Mouse (Mus musculus) heart, embryonic 12.5 days (tissue): ENCODE results near the gene Auts2. TPM values are rescaled to one million over a fixed set of nuclear protein-coding genes. Genes with fewer than 3 reads are reported as not detected.

Source experiments
- ATAC-seq: fragments of 200-750 bp; cut with Nextera tagmentation; 2 replicates; pipeline ENCODE4 v1.8.0; 2017; ENCODE audit warnings: moderate TSS enrichment, moderate library complexity; ENCODE audit not compliant: insufficient number of reproducible peaks, low FRiP score
- H3K27ac ChIP-seq: fragments of 300-500 bp; sonication (generic); 2 replicates; pipeline ENCODE4 v1.5.1; 2016; ENCODE audit warnings: mild to moderate bottlenecking, moderate library complexity; ENCODE audit not compliant: poor library complexity, severe bottlenecking
- H3K27me3 ChIP-seq: fragments of 300-500 bp; sonication (generic); replicated peaks from 2 replicates; pipeline ENCODE4 v1.6.1; 2016; ENCODE audit warnings: mild to moderate bottlenecking, moderate library complexity
- H3K36me3 ChIP-seq: fragments of 300-500 bp; sonication (generic); 2 replicates; pipeline ENCODE4 v1.6.1; 2016; ENCODE audit warnings: mild to moderate bottlenecking, moderate library complexity
- H3K4me1 ChIP-seq: fragments of 300-500 bp; sonication (generic); replicated peaks from 2 replicates; pipeline ENCODE4 v1.6.1; 2016; ENCODE audit warnings: mild to moderate bottlenecking
- H3K4me2 ChIP-seq: fragments of 300-500 bp; sonication (generic); 2 replicates; pipeline ENCODE4 v1.6.1; 2016; ENCODE audit warnings: mild to moderate bottlenecking, moderate library complexity
- H3K4me3 ChIP-seq: fragments of 300-500 bp; sonication (generic); 2 replicates; pipeline ENCODE4 v1.5.1; 2016; ENCODE audit warnings: mild to moderate bottlenecking
- H3K9ac ChIP-seq: fragments of 300-500 bp; sonication (generic); 2 replicates; pipeline ENCODE4 v1.6.1; 2016; ENCODE audit warnings: mild to moderate bottlenecking, moderate library complexity
- H3K9me3 ChIP-seq: fragments of 300-500 bp; sonication (generic); replicated peaks from 2 replicates; pipeline ENCODE4 v1.6.1; 2016; ENCODE audit warnings: mild to moderate bottlenecking, moderate library complexity
- WGBS: fragments of 180-500 bp; shearing (Covaris S2); methylation state at CpG from one replicate; pipeline ENCODE4 v1.1.7; 2016; 5-methylcytosine and 5-hydroxymethylcytosine counted together
- polyA plus RNA-seq: library from polyadenylated mRNA; unstranded; fragments of >200 nt; fragmentation: Nextera tagmentation; extraction: Ambion mirVana; gene quantifications from 2 replicates; pipeline ENCODE4 v1.2.1, GENCODE M21; 2016

The Auts2 gene
- polyA plus RNA-seq, 1 experiment from 2014 or later: 25.3 TPM

GRCm38 (mm10) chr5:131850632-131851335, 692.4 kb downstream of the Auts2 start:
- H3K27ac ChIP-seq: peak overlapping the region; percentile 10; the same call in 1 of the 2 replicates
- no peak for ATAC-seq
- H3K4me3 ChIP-seq: no peak overlapping the region
- 43% methylated on average over 8 of the region's 8 CpGs for WGBS
- H3K9ac ChIP-seq: no peak overlapping the region
- no peaks in the 10 kb centered on the region for H3K9me3 ChIP-seq
- no peak overlapping the region for H3K4me2 ChIP-seq
- H3K4me1 ChIP-seq: peaks cover 14% of the 10 kb centered on the region
- H3K36me3 ChIP-seq: no peaks in the 10 kb centered on the region
- H3K27me3 ChIP-seq: no peaks in the 10 kb centered on the region

DNA sequence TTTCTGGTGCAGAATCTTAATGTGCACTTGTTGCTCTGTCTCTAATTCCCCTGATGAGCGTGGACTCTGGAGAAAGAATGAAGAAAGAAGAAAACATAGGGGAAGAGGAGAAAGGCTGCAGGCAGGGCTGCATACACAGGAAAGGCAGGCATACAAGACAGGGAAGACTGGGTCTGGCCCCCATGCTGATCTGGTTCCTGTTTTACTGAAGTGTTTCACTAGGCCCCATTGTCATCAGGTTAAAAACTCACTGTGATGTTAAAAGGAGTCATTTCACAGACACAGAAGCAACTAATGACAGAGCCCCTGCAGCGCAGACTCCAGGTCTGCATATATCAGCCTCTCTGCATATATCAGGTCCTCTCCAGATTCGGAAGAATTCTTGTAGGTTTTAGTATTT, 693.5 kb downstream of the Auts2 start:
- no peak overlapping the region for H3K4me2 ChIP-seq
- H3K27me3 ChIP-seq: no peaks in the 10 kb centered on the region
- no peaks in the 10 kb centered on the region for H3K36me3 ChIP-seq
- H3K9me3 ChIP-seq: no peaks in the 10 kb centered on the region
- H3K9ac ChIP-seq: no peak overlapping the region
- H3K4me3 ChIP-seq: no peak overlapping the region
- WGBS: 69% methylated on average over 3 of the region's 3 CpGs
- no peak overlapping the region for H3K27ac ChIP-seq
- no peak for ATAC-seq
- peaks cover 9% of the 10 kb centered on the region for H3K4me1 ChIP-seq

DNA sequence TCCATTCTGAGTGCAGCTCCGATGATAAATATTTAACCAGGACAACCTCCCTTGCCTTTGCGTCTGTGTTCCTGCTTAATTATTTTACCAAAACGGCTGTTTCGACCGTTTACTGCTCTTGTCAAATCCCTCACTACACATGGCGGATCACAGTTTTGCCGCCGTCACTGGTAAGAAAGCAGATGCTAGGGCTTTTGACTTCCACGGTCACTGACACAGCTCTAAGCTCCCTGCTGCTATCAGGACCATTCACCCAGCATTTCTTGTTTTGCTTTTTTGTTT, 698.7 kb downstream of the Auts2 start:
- H3K4me2 ChIP-seq: no peak overlapping the region
- ATAC-seq: no peak
- no peaks in the 10 kb centered on the region for H3K27me3 ChIP-seq
- H3K4me1 ChIP-seq: no peaks in the 10 kb centered on the region
- H3K4me3 ChIP-seq: no peak overlapping the region
- no peaks in the 10 kb centered on the region for H3K36me3 ChIP-seq
- no peak overlapping the region for H3K27ac ChIP-seq
- 86% methylated on average over 9 of the region's 9 CpGs for whole genome bisulfite sequencing
- no peak overlapping the region for H3K9ac ChIP-seq
- H3K9me3 ChIP-seq: no peaks in the 10 kb centered on the region

DNA sequence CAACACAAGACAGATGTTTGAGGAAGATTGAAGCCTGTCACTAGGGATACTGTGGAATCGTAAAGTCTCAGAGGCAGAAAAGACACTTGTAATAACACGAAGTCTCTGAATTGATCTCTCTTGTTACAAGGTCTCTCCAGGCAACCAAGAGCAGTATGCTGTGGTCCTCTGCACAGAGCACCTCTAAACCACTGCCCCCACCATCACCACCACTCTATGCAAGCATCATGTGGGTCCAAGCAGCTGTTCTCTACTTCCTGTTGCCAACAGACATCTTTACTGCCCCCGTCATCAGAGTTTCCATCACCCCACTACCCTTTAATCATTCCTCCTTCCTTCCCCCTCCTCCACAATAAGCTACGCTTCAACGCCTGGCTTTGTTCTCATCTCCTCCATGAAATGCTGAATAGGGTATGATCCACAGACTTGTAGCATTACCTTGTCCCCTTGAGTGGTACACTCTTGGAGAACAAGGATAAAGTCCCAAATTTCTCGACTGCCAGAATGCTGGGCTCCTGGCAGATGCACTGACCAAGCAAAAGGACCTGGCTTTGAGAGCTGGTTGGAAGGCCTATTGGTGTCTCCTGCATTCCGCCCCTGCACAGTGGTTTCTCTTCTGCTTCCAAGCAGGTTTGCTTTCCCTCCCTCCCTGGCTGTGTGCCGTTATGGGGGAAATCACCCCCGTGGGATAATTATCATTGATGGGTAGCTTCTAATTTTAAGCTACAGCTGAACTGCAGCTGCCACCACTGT, 699.2 kb downstream of the Auts2 start:
- ATAC-seq: no peak
- H3K9ac ChIP-seq: no peak overlapping the region
- 66% methylated on average over 9 of the region's 9 CpGs for WGBS
- H3K27ac ChIP-seq: no peak overlapping the region
- H3K4me3 ChIP-seq: no peak overlapping the region
- no peaks in the 10 kb centered on the region for H3K27me3 ChIP-seq
- H3K4me1 ChIP-seq: no peaks in the 10 kb centered on the region
- H3K4me2 ChIP-seq: no peak overlapping the region
- H3K36me3 ChIP-seq: no peaks in the 10 kb centered on the region
- no peaks in the 10 kb centered on the region for H3K9me3 ChIP-seq

DNA sequence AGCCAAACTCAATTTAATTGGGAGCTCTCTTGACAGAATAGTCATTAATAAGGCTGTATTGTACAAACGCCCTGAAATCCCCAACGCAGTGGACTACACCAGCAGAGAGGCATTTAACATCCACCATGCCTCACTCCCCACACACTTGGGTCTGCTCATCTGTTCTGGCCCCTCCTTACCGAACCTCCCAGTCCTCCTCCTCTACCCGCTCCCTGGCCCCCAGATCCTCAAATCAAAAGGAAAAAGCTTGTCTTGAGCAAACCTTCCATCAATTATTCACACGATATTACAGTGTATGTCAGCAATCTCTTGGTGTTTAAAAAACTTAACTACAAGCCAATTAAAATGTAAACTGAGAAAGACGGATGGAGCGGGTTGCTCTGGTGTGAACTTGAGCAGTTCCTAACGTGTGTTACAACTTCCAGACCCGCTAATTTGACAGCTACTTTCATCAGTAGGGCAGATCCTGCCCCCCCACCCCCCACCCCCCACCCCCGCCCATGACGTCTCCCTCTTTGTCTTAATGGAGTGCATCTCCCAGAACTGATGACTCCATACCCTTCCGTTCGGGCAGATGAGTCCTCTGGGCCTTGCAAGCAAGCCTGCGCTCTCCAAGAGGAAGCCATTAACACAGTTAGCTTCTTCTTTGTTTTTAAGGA, 703.4 kb downstream of the Auts2 start:
- ATAC-seq: no peak
- WGBS: 63% methylated on average over 14 of the region's 14 CpGs
- H3K9me3 ChIP-seq: no peaks in the 10 kb centered on the region
- no peaks in the 10 kb centered on the region for H3K36me3 ChIP-seq
- no peak overlapping the region for H3K27ac ChIP-seq
- no peak overlapping the region for H3K4me3 ChIP-seq
- no peaks in the 10 kb centered on the region for H3K27me3 ChIP-seq
- no peak overlapping the region for H3K4me2 ChIP-seq
- H3K4me1 ChIP-seq: peaks cover 3% of the 10 kb centered on the region; the same call in 1 of the 2 replicates
- H3K9ac ChIP-seq: no peak overlapping the region

DNA sequence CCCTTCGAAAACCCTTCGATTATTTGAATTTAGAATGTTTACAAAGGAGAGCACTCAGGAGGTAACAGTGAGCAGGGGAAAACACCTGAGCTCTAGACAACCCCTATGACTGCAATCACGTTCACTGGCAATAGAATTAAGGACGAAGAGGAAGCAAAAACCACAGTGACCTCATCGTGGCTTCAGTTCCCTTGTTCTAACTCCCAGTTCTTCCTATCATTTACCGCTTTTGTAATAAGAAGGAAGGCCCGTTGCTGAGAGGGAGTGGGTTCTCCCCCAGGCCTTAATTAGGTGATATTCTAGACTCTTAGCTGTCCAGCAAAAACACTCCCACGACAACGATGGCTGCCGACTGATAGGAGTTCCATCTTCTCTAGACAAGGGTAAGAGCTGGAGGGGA, 704.1 kb downstream of the Auts2 start:
- no peak for ATAC-seq
- Histone ChIP-seq H3K4me2 (no peak overlapping the region), H3K27me3 (no peaks in the 10 kb centered on the region), H3K36me3 (no peaks in the 10 kb centered on the region), H3K4me1 (peaks cover 3% of the 10 kb centered on the region; the same call in 1 of the 2 replicates), H3K9ac (no peak overlapping the region), H3K4me3 (no peak overlapping the region), H3K27ac (no peak overlapping the region), H3K9me3 (no peaks in the 10 kb centered on the region)
- 70% methylated on average over 10 of the region's 10 CpGs for WGBS

GRCm38 (mm10) chr5:131838064-131838463, 705.1 kb downstream of the Auts2 start:
- Histone ChIP-seq H3K9me3 (no peaks in the 10 kb centered on the region), H3K27me3 (no peaks in the 10 kb centered on the region), H3K4me1 (peaks cover 6% of the 10 kb centered on the region), H3K4me3 (no peak overlapping the region), H3K4me2 (no peak overlapping the region), H3K9ac (no peak overlapping the region), H3K27ac (no peak overlapping the region), H3K36me3 (no peaks in the 10 kb centered on the region)
- ATAC-seq: no peak
- 79% methylated on average over 6 of the region's 6 CpGs for WGBS

- no peak overlapping the region for H3K4me2 ChIP-seq
- peaks cover 8% of the 10 kb centered on the region for H3K4me1 ChIP-seq
- WGBS: 64% methylated on average over 6 of the region's 6 CpGs
- ATAC-seq: no peak
- H3K27me3 ChIP-seq: no peaks in the 10 kb centered on the region
- no peaks in the 10 kb centered on the region for H3K36me3 ChIP-seq
- H3K27ac ChIP-seq: no peak overlapping the region
- H3K4me3 ChIP-seq: no peak overlapping the region
- no peak overlapping the region for H3K9ac ChIP-seq
- H3K9me3 ChIP-seq: no peaks in the 10 kb centered on the region
These were observed 707.0 kb downstream of the Auts2 start for GRCm38 (mm10) chr5:131836014-131836735.

DNA sequence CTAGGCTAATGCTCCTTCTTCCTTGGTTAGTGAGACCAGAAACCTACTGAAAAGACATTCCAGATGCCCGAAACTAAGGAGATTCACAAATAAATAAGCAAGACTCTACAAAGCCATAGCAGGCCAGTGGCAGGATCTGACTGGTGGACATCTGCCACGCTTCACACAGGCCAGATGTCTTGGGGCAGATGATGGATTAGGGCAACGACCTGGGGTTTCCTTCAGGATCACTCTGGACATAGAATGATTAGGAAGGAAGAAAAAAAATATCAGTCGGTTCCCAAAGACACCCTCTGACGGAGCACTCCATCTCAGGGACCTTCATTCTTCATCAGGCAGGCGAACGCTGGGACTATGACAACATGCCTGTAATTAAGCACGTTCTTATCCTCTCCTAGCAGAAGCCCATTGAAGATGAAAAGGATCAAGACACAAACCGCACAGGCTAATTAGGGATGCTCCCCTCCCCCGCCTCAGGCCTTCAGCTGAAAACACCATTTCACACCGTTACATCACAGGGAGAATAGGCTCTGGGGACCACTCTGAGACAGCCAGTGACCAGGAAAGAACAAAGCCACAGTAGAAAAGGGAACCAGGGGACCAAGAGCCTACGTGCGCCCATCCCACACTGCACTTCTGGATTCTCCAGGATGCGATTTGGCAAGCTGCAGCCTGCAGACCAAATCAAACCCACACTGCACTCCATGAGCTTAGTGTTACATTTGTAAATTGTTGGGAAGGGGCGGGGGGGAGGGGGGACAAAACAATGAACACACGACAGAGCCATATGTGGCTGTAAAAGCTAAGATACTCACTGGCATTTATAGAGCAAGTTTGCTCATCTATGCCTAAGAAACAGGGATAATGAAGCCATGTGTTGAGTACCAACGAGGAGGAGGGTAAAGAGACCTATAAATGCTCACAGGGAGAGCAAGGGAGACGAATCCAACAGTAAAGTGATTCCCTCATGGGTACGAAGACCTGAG, 710.0 kb downstream of the Auts2 start:
- no peak overlapping the region for H3K4me3 ChIP-seq
- no peak for ATAC-seq
- no peak overlapping the region for H3K27ac ChIP-seq
- no peaks in the 10 kb centered on the region for H3K27me3 ChIP-seq
- no peak overlapping the region for H3K9ac ChIP-seq
- H3K9me3 ChIP-seq: no peaks in the 10 kb centered on the region
- WGBS: 58% methylated on average over 19 of the region's 19 CpGs
- H3K4me1 ChIP-seq: peaks cover 22% of the 10 kb centered on the region
- no peak overlapping the region for H3K4me2 ChIP-seq
- no peaks in the 10 kb centered on the region for H3K36me3 ChIP-seq

DNA sequence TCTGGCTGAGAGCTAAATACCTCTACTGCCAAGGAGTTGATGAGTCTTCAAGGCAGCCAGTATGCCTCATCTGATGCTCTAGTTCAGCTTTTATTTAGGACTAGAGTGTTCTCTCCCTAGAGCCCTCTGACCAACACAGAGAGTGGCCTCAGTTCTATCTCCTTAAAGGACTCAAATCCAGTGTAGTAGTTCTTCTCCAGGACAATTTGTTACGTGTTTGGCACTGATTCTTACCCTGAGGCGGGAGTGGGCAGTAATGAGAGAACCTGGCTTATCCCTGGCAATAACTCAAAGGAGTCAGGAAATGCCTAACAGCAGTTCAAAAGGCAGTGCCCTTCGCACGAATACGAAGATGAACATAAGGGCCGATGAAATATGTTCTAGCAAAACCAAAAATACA, 713.0 kb downstream of the Auts2 start:
- no peaks in the 10 kb centered on the region for H3K36me3 ChIP-seq
- H3K27me3 ChIP-seq: no peaks in the 10 kb centered on the region
- WGBS: 72% methylated on average over 6 of the region's 6 CpGs
- no peak overlapping the region for H3K4me3 ChIP-seq
- H3K27ac ChIP-seq: no peak overlapping the region
- no peaks in the 10 kb centered on the region for H3K9me3 ChIP-seq
- ATAC-seq: no peak
- H3K9ac ChIP-seq: no peak overlapping the region
- H3K4me1 ChIP-seq: peaks cover 23% of the 10 kb centered on the region
- no peak overlapping the region for H3K4me2 ChIP-seq
